Mouse (Mus musculus) neural tube, embryonic 11.5 days (tissue): ENCODE measurements around the gene Hddc2. TPM values are rescaled to one million over a fixed set of nuclear protein-coding genes. Genes with fewer than 3 reads are reported as not detected.

Experiments used
- ATAC-seq: fragments of 200-750 bp; cut with Nextera tagmentation; 2 replicates; pipeline ENCODE4 v1.8.0; 2017; ENCODE audit warnings: moderate number of reproducible peaks, mild to moderate bottlenecking, moderate TSS enrichment, moderate library complexity; ENCODE audit not compliant: insufficient read depth, low FRiP score, low TSS enrichment
- DNase-seq: peaks from one replicate; pipeline ENCODE4 v3.0.0-alpha.2; 2015; ENCODE audit warnings: low spot score
- H3K27ac ChIP-seq: fragments of 300-500 bp; sonication (generic); 2 replicates; pipeline ENCODE4 v1.5.1; 2014; ENCODE audit warnings: low read depth, mild to moderate bottlenecking, low read length
- H3K27me3 ChIP-seq: fragments of 300-500 bp; sonication (generic); 2 replicates; pipeline ENCODE4 v1.6.1; 2014; ENCODE audit warnings: mild to moderate bottlenecking, low read length, mixed read lengths; ENCODE audit not compliant: control insufficient read depth, insufficient read depth
- H3K36me3 ChIP-seq: fragments of 300-500 bp; sonication (generic); 2 replicates; pipeline ENCODE4 v1.6.1; 2014; ENCODE audit warnings: mild to moderate bottlenecking, low read length, moderate library complexity, mixed read lengths; ENCODE audit not compliant: control insufficient read depth, insufficient read depth
- H3K4me1 ChIP-seq: fragments of 300-500 bp; sonication (generic); 2 replicates; pipeline ENCODE4 v1.6.1; 2014; ENCODE audit warnings: low read length, mixed read lengths; ENCODE audit not compliant: control insufficient read depth, insufficient read depth
- H3K4me2 ChIP-seq: fragments of 300-500 bp; sonication (generic); 2 replicates; pipeline ENCODE4 v1.6.1; 2014; ENCODE audit warnings: low read depth, mild to moderate bottlenecking, moderate library complexity
- H3K4me3 ChIP-seq: fragments of 300-500 bp; sonication (generic); 2 replicates; pipeline ENCODE4 v1.5.1; 2014; ENCODE audit warnings: low read depth, low read length
- H3K9ac ChIP-seq: fragments of 300-500 bp; sonication (generic); 2 replicates; pipeline ENCODE4 v1.6.1; 2014; ENCODE audit warnings: mild to moderate bottlenecking, low read length
- H3K9me3 ChIP-seq: fragments of 300-500 bp; sonication (generic); 2 replicates; pipeline ENCODE4 v1.6.1; 2016; ENCODE audit warnings: low read length; ENCODE audit not compliant: control insufficient read depth
- WGBS: fragments of 180-500 bp; shearing (Covaris S2); extraction: QIAGEN DNeasy Blood & Tissue Kit; methylation state at CpG from one replicate; pipeline ENCODE4 v1.1.7; 2014; 5-methylcytosine and 5-hydroxymethylcytosine counted together
- polyA plus RNA-seq: library from polyadenylated mRNA; unstranded; fragments of >200 nt; fragmentation: Nextera tagmentation; extraction: Ambion mirVana; gene quantifications from 2 replicates; pipeline ENCODE4 v1.2.1, GENCODE M21; 2014

The Hddc2 gene
- polyA plus RNA-seq, 1 experiment from 2014 or later: 66.3 TPM

GRCm38 (mm10) chr10:31298263-31298662, 14.9 kb upstream of the Hddc2 start:
- Histone ChIP-seq H3K4me1 (no peaks in the 10 kb centered on the region), H3K36me3 (no peaks in the 10 kb centered on the region), H3K27me3 (no peaks in the 10 kb centered on the region), H3K9ac (no peak overlapping the region), H3K4me2 (no peak overlapping the region), H3K9me3 (no peaks in the 10 kb centered on the region), H3K4me3 (no peak overlapping the region), H3K27ac (no peak overlapping the region)
- 54% methylated on average over 2 of the region's 2 CpGs for WGBS
- DNase-seq: no peak
- ATAC-seq: no peak

- H3K4me1 ChIP-seq: no peaks in the 10 kb centered on the region
- 46% methylated on average over 6 of the region's 6 CpGs for WGBS
These were observed 14.1 kb upstream of the Hddc2 start for GRCm38 (mm10) chr10:31298921-31299574.

DNA sequence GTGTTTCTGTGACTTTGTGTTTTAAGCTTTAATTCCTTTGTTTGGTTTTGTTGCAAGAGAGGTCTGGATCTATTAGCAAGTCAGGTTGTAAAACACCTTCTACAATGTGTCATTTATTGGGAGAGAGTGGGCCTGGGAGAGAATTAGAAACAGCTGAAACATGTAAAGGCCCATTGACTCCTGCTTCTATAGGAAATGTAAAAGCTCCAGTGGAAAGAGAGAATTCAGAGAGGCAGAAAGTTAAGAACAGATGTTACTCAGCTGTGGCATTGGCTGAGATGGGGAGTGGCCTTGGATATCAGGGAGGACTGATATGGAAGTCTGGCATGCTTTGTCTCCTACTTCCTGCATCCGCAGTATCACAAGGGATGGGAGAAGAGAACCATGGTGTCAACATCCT, 12.9 kb upstream of the Hddc2 start:
- H3K27me3 ChIP-seq: no peaks in the 10 kb centered on the region
- DNase-seq (no peak), ATAC-seq (no peak)
- H3K9ac ChIP-seq: no peak overlapping the region
- no peaks in the 10 kb centered on the region for H3K36me3 ChIP-seq
- H3K4me1 ChIP-seq: no peaks in the 10 kb centered on the region
- no peak overlapping the region for H3K4me3 ChIP-seq
- H3K27ac ChIP-seq: no peak overlapping the region
- WGBS: 85% methylated on average over 1 of the region's 1 CpGs
- H3K4me2 ChIP-seq: no peak overlapping the region
- no peaks in the 10 kb centered on the region for H3K9me3 ChIP-seq

More at GRCm38 (mm10) chr10:31298921-31299574, 14.1 kb upstream of the Hddc2 start:
- no peak overlapping the region for H3K4me3 ChIP-seq
- H3K27ac ChIP-seq: no peak overlapping the region
- DNase-seq: peak; percentile 53
- no peaks in the 10 kb centered on the region for H3K36me3 ChIP-seq
- H3K27me3 ChIP-seq: no peaks in the 10 kb centered on the region
- ATAC-seq: peak; percentile 61; the same call in 1 of the 2 replicates
- H3K9ac ChIP-seq: no peak overlapping the region
- no peak overlapping the region for H3K4me2 ChIP-seq
- no peaks in the 10 kb centered on the region for H3K9me3 ChIP-seq

- no peak for DNase-seq
- 93% methylated on average over 2 of the region's 2 CpGs for WGBS
- H3K4me3 ChIP-seq: no peak overlapping the region
- H3K27me3 ChIP-seq: no peaks in the 10 kb centered on the region
- no peak overlapping the region for H3K9ac ChIP-seq
- H3K36me3 ChIP-seq: no peaks in the 10 kb centered on the region
- no peak overlapping the region for H3K27ac ChIP-seq
- H3K4me2 ChIP-seq: no peak overlapping the region
- H3K4me1 ChIP-seq: no peaks in the 10 kb centered on the region
- no peaks in the 10 kb centered on the region for H3K9me3 ChIP-seq
- ATAC-seq: no peak
These were observed 9.7 kb upstream of the Hddc2 start for GRCm38 (mm10) chr10:31303446-31303845.

DNA sequence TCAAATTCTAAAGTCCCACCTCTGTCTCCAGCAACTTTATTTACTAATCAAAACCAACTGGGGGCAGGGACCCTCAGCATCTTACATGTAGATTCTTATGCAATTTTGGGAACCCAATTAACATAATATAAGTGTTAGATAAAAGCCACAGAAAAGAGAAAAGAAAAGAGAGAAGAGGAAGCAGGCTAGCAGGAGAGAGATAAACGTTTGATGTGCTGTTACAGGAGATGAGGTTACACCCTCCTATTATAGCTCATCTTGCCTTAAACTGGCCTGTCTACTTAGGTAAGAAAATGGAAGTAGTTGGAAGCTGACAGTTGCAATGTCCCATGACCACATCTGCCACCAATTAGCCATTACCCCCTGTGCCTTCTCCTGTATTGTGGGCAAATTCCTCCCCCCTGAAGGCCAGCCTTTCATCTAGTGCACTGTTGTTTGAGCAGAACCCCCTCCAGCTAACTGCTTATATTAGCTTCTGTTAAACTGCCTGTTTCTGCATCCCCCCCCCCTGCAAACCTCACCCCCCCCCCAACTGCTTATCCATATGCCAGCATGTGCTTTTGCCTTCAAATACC, 6.1 kb upstream of the Hddc2 start:
- H3K27ac ChIP-seq: no peak overlapping the region

GRCm38 (mm10) chr10:31318491-31318890, 5.3 kb downstream of the Hddc2 start:
- ATAC-seq (no peak), DNase-seq (no peak)
- Histone ChIP-seq H3K4me1 (no peaks in the 10 kb centered on the region), H3K4me3 (no peak overlapping the region), H3K36me3 (0 out of 2 replicates have a peak, but pooled peaks cover 2% of the 10 kb centered on the region), H3K9me3 (no peaks in the 10 kb centered on the region), H3K9ac (no peak overlapping the region), H3K4me2 (no peak overlapping the region), H3K27ac (no peak overlapping the region), H3K27me3 (no peaks in the 10 kb centered on the region)
- WGBS: 81% methylated on average over 5 of the region's 5 CpGs

More for the DNA sequence above, 6.1 kb upstream of the Hddc2 start:
- no peaks in the 10 kb centered on the region for H3K27me3 ChIP-seq
- no peak for DNase-seq
- no peak overlapping the region for H3K4me3 ChIP-seq
- no peaks in the 10 kb centered on the region for H3K9me3 ChIP-seq
- WGBS: 13% methylated on average over 1 of the region's 1 CpGs
- ATAC-seq: no peak
- no peak overlapping the region for H3K9ac ChIP-seq
- no peaks in the 10 kb centered on the region for H3K4me1 ChIP-seq
- H3K36me3 ChIP-seq: no peaks in the 10 kb centered on the region
- no peak overlapping the region for H3K4me2 ChIP-seq

- no peaks in the 10 kb centered on the region for H3K27me3 ChIP-seq
- H3K36me3 ChIP-seq: peaks cover 2% of the 10 kb centered on the region; the same call in 1 of the 2 replicates
- WGBS: 84% methylated on average over 1 of the region's 1 CpGs
- no peak overlapping the region for H3K27ac ChIP-seq
- H3K9ac ChIP-seq: no peak overlapping the region
- no peaks in the 10 kb centered on the region for H3K9me3 ChIP-seq
- DNase-seq (no peak), ATAC-seq (no peak)
- H3K4me1 ChIP-seq: no peaks in the 10 kb centered on the region
- H3K4me3 ChIP-seq: no peak overlapping the region
- no peak overlapping the region for H3K4me2 ChIP-seq
These were observed 16.3 kb downstream of the Hddc2 start for GRCm38 (mm10) chr10:31329436-31329835.

- H3K9ac ChIP-seq: no peak overlapping the region
- no peak overlapping the region for H3K4me3 ChIP-seq
- peaks cover 2% of the 10 kb centered on the region; the same call in 1 of the 2 replicates for H3K36me3 ChIP-seq
- no peak overlapping the region for H3K4me2 ChIP-seq
- ATAC-seq (no peak), DNase-seq (no peak)
- H3K27ac ChIP-seq: no peak overlapping the region
- no peaks in the 10 kb centered on the region for H3K27me3 ChIP-seq
- WGBS: 92% methylated on average over 3 of the region's 3 CpGs
- no peaks in the 10 kb centered on the region for H3K9me3 ChIP-seq
- no peaks in the 10 kb centered on the region for H3K4me1 ChIP-seq
These were observed 17.2 kb downstream of the Hddc2 start for GRCm38 (mm10) chr10:31330286-31330962.
